Mouse (Mus musculus): Measurements from ENCODE around the gene Pkd2l1.

- TF ChIP-seq EP300 (IDR thresholded peaks at IDR 0.05; ENCODE audit: low read depth): no peak
- TF ChIP-seq CTCF (IDR thresholded peaks at IDR 0.05; ENCODE audit: low read depth): peak; percentile 12; the same call in 1 of the 2 replicates
These were observed 23.0 kb upstream of the Pkd2l1 start for GRCm38 (mm10) chr19:44215255-44215654.

Data from liver, embryonic 14.5 days (tissue).